Mouse (Mus musculus) ES-E14 (cell line): ENCODE results near the gene Dgkd. TPM values are rescaled to one million over a fixed set of nuclear protein-coding genes. Genes with fewer than 3 reads are reported as not detected.

ENCODE experiments used
- DNase-seq: peaks from one replicate; pipeline ENCODE4 v3.0.0-alpha.2; 2013; ENCODE audit warnings: low read depth, low spot score
- H3K27ac ChIP-seq: 2 replicates; pipeline ENCODE4 v1.5.1; 2012; ENCODE audit warnings: low read depth, mild to moderate bottlenecking, low read length, moderate library complexity, mixed read lengths; ENCODE audit not compliant: poor library complexity, insufficient read depth, severe bottlenecking
- H3K36me3 ChIP-seq: 2 replicates; pipeline ENCODE4 v1.6.1; 2012; ENCODE audit warnings: mild to moderate bottlenecking, low read length, moderate library complexity, mixed read lengths; ENCODE audit not compliant: control insufficient read depth, poor library complexity, insufficient read depth, severe bottlenecking
- H3K4me1 ChIP-seq, 2 experiments: fragments of 150-350 bp in 1 of 2; sonication (generic) in 1 of 2; 2 replicates each; pipeline ENCODE4 v1.6.1; 2012; ENCODE audit warnings: low read length in 2 of 2, mild to moderate bottlenecking in 1 of 2, mixed read lengths in 1 of 2; ENCODE audit not compliant: control insufficient read depth in 2 of 2, insufficient read depth in 2 of 2, poor library complexity in 1 of 2
- H3K4me3 ChIP-seq, 2 experiments: fragments of 150-350 bp in 1 of 2; sonication (generic) in 1 of 2; 2 replicates each; pipeline ENCODE4 v1.5.1; 2012; ENCODE audit warnings: low read length in 2 of 2, low read depth in 1 of 2, mild to moderate bottlenecking in 1 of 2, mixed read lengths in 1 of 2; ENCODE audit not compliant: insufficient read depth in 1 of 2, poor library complexity in 1 of 2, severe bottlenecking in 1 of 2
- H3K9ac ChIP-seq: 2 replicates; pipeline ENCODE4 v1.6.1; 2012; ENCODE audit warnings: low read depth, mild to moderate bottlenecking, low read length, mixed read lengths; ENCODE audit not compliant: poor library complexity, insufficient read depth, severe bottlenecking
- H3K9me3 ChIP-seq: fragments of 150-350 bp; sonication (generic); 2 replicates; pipeline ENCODE4 v1.6.1; 2012; ENCODE audit warnings: low read depth, mild to moderate bottlenecking, low read length; ENCODE audit not compliant: control insufficient read depth, insufficient read depth
- CHD2 ChIP-seq: IDR thresholded peaks from 2 replicates; pipeline ENCODE4 v1.6.1; 2014; ENCODE audit warnings: mild to moderate bottlenecking, low read depth, low read length, inconsistent platforms
- HCFC1 ChIP-seq: IDR thresholded peaks from 2 replicates; pipeline ENCODE4 v1.6.1; 2012; ENCODE audit warnings: low read length, inconsistent platforms, borderline replicate concordance; ENCODE audit not compliant: insufficient read depth
- MAFK ChIP-seq: IDR thresholded peaks from 2 replicates; pipeline ENCODE4 v1.6.1; 2014; ENCODE audit warnings: mild to moderate bottlenecking, low read depth, low read length, inconsistent platforms; ENCODE audit not compliant: insufficient read depth
- ZC3H11A ChIP-seq: IDR thresholded peaks from 2 replicates; pipeline ENCODE4 v1.6.1; 2012; ENCODE audit warnings: low read depth, mild to moderate bottlenecking, inconsistent platforms, low read length, borderline replicate concordance
- ZNF384 ChIP-seq: IDR thresholded peaks from 2 replicates; pipeline ENCODE4 v1.6.1; 2012; ENCODE audit warnings: low read depth, low read length, inconsistent platforms
- in situ Hi-C, 2 experiments: fragments of 600-800 bp; cut with MboI; formaldehyde crosslinking; loops; one replicate each; pipeline ENCODE4 v1.15.1; 2025; ENCODE audit warnings: low sequenced_read_pairs in 2 of 2, inconsistent platforms in 1 of 2; ENCODE audit not compliant: unreplicated experiment in 2 of 2
- total RNA-seq: library from RNA; depleted of rRNA; stranded (reverse); fragments of 300-350 nt; gene quantifications from 2 replicates; pipeline ENCODE4 v1.2.3, GENCODE M21; 2012

Dgkd gene
- total RNA-seq, 1 experiment: 37.4 TPM

DNA sequence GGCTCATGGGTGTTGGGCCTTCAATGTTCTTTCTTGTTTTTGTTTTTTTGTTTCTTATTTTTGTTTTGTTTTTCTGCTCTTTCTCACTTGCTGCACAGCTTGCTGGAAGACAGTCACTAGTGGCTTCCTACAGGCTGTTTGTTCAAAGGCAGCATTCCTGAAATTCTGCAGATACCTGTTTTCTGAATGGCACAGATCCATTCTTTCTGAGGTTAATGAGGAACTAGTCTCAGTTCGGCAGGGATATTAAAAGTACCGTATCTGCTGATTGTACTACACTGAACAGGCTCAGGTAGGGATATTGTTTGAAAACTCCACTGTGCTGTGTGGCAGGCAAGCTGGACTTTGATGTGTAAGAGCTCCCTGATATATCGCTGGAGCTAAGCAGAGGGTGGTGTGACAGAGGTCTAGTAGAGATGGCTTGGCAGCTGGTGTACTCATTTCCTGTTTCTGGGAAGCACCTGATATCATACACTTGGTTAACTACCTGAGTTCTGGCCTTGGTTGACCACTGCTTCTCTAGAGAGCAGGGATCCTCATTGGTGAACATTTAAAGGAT, 67.0 kb downstream of the Dgkd start:
- Histone ChIP-seq H3K9ac (no peak overlapping the region), H3K27ac (no peak overlapping the region), H3K36me3 (peaks cover 30% of the 10 kb centered on the region; the same call in 1 of the 2 replicates), H3K4me3 (no peak overlapping the region), H3K9me3 (no peaks in the 10 kb centered on the region), H3K4me1 (no peaks in the 10 kb centered on the region)
- no peak for DNase-seq
- in situ Hi-C loops: no loop called here
- TF ChIP-seq ZNF384: no peak

DNA sequence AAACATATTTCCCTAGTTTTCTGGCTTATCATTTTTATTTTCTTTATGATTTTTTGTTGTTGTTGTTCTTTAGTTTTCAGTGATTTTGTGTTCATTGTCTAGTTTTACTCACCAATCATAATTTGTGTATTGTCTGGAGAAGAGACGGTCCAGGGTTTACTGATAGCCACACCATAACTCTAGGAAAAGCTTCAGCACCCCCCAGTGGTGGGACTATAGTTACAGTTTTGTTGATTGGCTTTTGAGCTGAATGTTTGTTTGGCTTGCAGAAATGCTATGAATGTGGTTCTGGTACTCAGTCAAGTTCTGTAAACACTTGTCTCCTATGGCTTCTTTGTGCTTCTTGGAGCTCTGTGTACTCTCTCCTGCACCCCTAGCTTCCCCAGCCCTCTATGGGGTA, 69.6 kb downstream of the Dgkd start:
- in situ Hi-C loops: no loop called here
- H3K36me3 ChIP-seq: peaks cover 48% of the 10 kb centered on the region
- no peak for DNase-seq

DNA sequence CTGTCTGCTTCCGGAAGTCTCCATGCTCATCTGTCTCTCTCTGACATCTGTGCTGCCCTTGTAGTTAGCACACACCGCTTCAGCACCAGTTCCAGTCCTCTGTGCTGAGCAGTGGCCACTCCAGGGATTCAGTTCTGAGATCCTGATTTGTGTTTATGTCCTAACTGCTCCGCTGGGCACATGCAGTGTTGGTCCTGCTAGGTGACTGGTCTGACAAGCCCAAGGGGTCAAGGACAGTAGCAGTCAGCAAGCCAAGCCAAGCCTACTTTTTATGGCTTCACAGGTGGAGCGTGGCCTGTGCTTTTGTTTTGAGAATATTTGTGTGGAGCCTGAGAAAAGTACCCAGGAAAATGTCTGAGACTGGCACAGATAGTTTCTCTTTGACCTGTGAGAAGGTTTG, 71.8 kb downstream of the Dgkd start:
- TF ChIP-seq MAFK (no peak), CHD2 (no peak), ZNF384 (no peak), HCFC1 (no peak), ZC3H11A (no peak)

More for the DNA sequence above, 69.6 kb downstream of the Dgkd start:
- H3K9ac ChIP-seq: no peak overlapping the region
- no peaks in the 10 kb centered on the region for H3K4me1 ChIP-seq
- no peak for TF ChIP-seq CHD2
- H3K27ac ChIP-seq: no peak overlapping the region
- H3K4me3 ChIP-seq: no peak overlapping the region
- no peaks in the 10 kb centered on the region for H3K9me3 ChIP-seq

DNA sequence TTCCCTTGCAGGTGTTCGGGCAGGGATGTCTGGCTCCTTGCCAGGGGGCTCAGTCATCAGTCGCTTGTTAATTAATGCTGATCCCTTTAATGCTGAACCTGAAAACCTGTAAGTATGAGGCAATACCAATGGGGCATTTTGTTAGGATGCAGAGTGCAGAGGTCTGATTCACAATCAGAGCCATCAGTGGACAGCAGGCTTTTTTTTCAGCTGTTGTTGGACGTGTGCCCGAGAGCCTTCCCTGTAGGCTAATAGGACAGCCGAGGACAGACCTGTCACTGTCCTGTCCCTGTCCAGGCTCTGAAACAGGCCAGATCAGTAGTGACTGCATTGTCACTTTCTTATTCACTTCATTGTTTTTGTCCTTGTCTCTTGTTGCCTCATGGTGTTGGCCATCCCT, 76.6 kb downstream of the Dgkd start:
- no peak for DNase-seq
- Histone ChIP-seq H3K27ac (no peak overlapping the region), H3K4me3 (no peak overlapping the region), H3K4me1 (no peaks in the 10 kb centered on the region), H3K36me3 (peaks cover 39% of the 10 kb centered on the region), H3K9ac (no peak overlapping the region), H3K9me3 (no peaks in the 10 kb centered on the region)
- in situ Hi-C loops: no loop called here
- no peak for TF ChIP-seq ZNF384
- no peak for TF ChIP-seq HCFC1
- TF ChIP-seq MAFK: no peak
- TF ChIP-seq CHD2: no peak
- no peak for TF ChIP-seq ZC3H11A

More for the DNA sequence above, 71.8 kb downstream of the Dgkd start:
- Histone ChIP-seq H3K9ac (no peak overlapping the region), H3K9me3 (no peaks in the 10 kb centered on the region), H3K27ac (no peak overlapping the region), H3K36me3 (peaks cover 40% of the 10 kb centered on the region), H3K4me3 (no peak overlapping the region), H3K4me1 (no peaks in the 10 kb centered on the region)
- no peak for DNase-seq
- in situ Hi-C loops: no loop called here

DNA sequence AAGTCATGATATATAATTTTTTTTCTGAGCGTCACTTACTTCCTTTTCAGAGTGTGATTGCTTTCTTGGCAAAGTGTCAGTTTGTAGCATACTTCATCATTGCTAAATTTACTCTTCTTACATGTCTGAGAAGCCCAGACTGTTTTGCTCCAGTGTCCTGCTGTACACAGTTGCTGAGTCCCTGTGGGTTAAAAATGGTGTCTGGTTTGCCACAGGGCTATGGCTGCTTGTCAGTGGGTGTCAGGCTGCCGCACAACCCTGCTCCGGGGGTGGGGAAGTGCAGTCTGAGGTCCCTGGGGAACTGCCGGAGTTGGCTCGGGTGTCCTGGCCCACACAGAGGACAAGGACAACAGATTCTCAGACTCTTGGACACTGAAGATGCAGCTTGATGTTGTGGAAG, 80.0 kb downstream of the Dgkd start:
- H3K9me3 ChIP-seq: no peaks in the 10 kb centered on the region
- H3K4me3 ChIP-seq: no peak overlapping the region
- no peak overlapping the region for H3K27ac ChIP-seq
- in situ Hi-C loops: no loop called here
- H3K4me1 ChIP-seq: no peaks in the 10 kb centered on the region
- no peak for TF ChIP-seq MAFK
- TF ChIP-seq ZNF384: no peak
- TF ChIP-seq ZC3H11A: no peak
- TF ChIP-seq HCFC1: no peak
- TF ChIP-seq CHD2: no peak
- no peak for DNase-seq
- peaks cover 31% of the 10 kb centered on the region for H3K36me3 ChIP-seq
- no peak overlapping the region for H3K9ac ChIP-seq
